Mouse (Mus musculus): ENCODE data around the gene Mycbp.

DNA sequence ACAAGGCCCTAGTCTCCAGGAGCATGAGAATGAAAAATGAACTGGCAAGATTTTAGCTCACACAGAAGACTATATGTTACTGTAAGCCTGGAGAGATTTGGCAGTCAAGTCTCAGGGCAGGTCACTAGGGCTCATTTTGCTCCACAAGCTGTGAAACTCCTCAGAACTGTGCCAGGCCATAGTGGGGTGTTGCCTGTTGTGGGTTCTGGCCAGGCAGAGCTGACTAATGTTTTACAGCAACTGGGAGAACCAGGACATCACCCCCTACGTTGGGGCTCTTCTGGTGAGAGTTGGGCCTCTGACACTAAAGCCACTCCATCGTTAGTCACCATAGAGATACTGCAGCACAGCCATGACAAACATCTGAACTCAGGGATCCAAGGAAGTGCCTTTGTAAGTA is 44.8 kb upstream of the Mycbp start:
- TF ChIP-seq CTCF (IDR thresholded peaks at IDR 0.05; ENCODE audit: low read depth) (no peak), EP300 (optimal IDR thresholded peaks at IDR 0.05) (no peak)
